Mouse (Mus musculus): ENCODE data around the gene Ttc28.

- TF ChIP-seq CTCF (IDR thresholded peaks at IDR 0.05; ENCODE audit: control insufficient read depth, insufficient read depth, insufficient read length), result no peak
- no peak for TF ChIP-seq CEBPB (IDR thresholded peaks at IDR 0.05; ENCODE audit: low read depth)
- no peak for TF ChIP-seq MAX (IDR thresholded peaks at IDR 0.05)
Observed at GRCm38 (mm10) chr5:110889945-110890344, 10.3 kb downstream of the Ttc28 start.
